Mouse (Mus musculus) E14TG2a.4 (cell line): ENCODE data around the gene 2810004N23Rik.

Source experiments
- CTCF ChIP-seq: conservative IDR thresholded peaks from 2 replicates; pipeline ENCODE4 v1.5.1; 2014; ENCODE audit warnings: low read length
- NANOG ChIP-seq: IDR thresholded peaks from 2 replicates; pipeline ENCODE4 v1.6.1; 2014; ENCODE audit warnings: borderline replicate concordance, low read length, mixed read lengths

DNA sequence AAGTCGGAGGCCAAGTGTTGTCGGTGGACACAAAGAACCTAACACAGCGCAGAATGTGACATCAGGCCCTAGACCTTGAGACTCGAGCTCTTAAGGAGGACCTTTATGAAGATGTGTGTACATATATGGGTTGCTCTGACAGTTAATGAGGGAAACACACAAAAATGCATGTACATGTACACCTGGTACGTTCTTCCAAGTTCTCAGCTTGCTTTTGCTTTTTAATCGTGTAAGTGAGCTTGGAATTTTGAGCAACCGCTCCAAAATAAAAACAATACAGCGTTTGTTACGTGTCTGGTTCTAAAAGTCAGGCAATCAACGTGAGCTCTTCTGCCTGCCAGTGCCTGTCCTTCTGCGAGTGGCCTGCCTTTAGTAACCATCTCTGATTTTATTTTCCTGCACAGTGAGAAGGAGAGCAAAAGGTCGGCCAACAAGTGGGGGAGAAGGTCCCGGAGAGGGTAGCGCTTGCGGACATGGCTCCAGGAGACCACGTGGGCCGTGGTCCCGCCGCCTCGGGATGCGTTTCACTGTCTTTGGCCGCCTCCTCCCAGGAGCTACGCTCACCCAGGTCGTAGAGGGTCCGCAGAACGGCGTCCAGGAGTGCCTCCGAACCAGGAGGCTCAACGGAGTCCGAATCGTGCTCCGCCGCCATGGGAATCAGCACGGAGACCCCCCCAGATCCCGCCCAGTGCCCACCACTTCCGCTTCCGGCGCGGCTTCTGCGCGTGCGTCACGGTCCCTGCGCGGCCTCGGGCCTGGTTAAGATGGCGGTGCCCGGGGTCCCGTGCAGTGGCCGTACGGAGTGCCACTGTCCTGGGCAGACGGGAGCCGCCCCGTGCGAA, at the start of gene 2810004N23Rik, which contains the start of gene Gnpat:
- TF ChIP-seq CTCF (no peak), NANOG (no peak)
